Mouse (Mus musculus): ENCODE results near the gene Vax1.

The Vax1 gene

GRCm38 (mm10) chr19:59169143-59169935, 517 bp downstream of the Vax1 start:
- DNase-seq (ENCODE audit: low spot score): no peak

GRCm38 (mm10) chr19:59168386-59168905, 1.4 kb downstream of the Vax1 start:
- no peak for DNase-seq (ENCODE audit: low spot score)

DNA sequence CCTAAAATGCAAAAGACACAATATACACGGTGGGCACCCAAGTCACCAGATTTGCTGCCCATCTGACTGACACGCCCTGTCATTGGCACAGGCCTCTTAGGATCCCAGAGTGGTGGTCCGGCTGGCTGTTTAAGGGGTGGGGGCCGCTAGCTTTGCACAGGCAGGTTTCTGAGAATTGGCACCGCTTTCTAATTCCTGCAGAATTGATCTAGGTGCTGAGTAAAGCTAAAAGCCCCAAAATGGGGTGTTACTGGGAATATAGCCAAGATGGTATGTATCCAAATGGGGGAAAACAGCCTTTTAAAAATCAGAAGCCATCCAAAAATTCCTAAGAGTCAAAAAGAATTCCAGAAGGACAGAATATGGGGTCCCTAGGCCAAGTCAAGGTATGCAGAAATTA, 2.0 kb downstream of the Vax1 start:
- DNase-seq (ENCODE audit: low spot score): no peak

- DNase-seq (ENCODE audit: low spot score): no peak
Measured at GRCm38 (mm10) chr19:59166879-59167278, 3.0 kb downstream of the Vax1 start.

DNA sequence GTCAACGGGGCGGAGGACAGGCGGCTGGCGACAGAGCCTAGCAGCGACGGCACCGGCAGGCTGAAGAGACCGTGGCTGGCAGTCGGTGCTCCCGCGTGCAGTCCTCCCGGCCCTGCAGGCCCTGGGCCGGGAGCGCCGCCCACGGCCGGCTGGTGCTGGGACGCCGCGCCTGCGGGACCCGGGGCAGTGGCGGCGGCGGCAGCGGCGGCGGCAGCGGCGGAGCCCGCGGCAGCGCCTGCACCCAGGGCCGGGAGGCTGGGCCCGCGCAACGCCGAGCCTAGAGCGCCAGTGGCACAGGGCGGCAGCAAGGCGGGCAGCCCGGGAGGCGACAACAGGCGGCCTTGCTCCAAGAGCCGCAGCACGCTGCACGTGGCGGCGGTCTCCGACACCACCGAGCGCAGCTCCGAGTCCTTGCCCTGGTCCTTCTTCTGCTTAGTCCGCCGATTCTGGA, 3.5 kb downstream of the Vax1 start:
- DNase-seq (ENCODE audit: low spot score): no peak

DNA sequence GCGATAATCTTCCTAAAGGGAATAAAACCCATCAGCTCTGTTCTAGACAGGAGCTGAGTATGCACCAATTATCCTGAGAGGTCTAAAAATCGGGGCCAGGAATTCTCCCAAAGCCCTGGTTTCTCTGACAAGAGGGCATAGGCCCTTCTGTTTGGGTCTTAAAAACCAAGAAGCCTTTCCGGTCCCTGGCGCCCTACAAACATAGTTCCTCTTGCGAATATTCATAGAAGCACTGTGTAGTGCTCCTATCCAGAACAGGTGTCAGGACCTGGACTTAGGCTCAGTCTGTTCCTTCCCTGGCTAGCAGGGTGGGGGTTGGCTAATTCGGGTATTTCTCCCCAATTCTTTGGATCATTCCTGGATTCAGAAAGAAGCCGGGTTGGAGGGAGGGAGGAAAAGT, 4.3 kb downstream of the Vax1 start:
- DNase-seq (ENCODE audit: low spot score): no peak

- DNase-seq (ENCODE audit: low spot score): no peak
Measured at GRCm38 (mm10) chr19:59164896-59165560, 4.8 kb downstream of the Vax1 start.

DNA sequence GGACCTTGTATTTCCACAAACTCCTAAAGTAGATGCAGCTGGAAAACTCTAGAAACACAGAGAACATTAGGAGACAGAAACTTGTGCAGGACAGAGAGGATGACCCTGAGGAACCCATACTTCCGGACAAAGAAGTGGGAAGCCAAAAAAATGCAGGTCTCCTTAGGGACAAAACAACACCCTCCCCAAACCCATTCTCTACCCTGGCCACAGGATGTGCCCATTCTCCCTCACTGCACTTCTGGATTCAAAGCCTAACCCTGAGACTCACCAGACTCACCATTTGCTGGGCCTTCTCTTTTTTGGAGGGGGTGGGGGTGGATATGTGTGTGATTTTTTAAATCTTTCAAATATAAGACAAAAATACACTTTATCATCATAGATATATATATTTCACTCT, 5.7 kb downstream of the Vax1 start:
- no peak for DNase-seq (ENCODE audit: low spot score)

DNA sequence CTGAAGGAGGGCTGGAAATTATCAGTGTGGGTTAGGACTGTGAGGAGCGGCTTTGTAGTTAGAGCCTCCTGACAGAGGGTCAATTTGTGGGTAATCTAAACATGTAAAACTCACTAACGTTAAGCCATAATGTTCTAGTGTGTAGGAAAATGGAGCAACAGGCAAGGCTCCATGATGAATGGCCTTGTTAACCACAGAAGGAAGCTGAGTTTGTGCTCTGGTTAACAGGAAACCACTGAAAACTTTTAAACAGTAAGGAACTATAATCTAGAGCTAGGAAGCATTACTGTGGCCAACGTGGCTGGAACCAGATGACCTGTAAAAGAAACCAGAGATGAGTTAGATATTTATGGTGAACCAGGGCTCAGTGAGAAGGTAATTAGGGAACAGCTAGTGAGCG, 13.2 kb downstream of the Vax1 start:
- DNase-seq (ENCODE audit: low spot score): no peak

DNA sequence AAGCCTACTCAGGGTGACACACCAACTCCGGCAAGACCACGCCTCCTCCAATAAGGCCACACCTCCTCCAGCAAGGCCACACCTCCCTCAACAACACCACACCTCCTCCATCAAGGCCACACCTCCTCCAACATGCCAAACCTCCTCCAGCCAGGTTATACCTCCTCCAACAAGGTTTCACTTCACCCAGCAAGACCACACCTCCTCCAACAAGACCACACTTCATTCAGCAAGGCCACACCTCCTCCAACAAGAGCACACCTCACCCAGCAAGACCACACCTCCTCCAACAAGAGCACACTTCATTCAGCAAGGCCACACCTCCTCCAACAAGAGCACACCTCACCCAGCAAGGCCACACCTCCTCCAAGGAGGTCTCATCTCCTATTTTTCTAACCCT, 15.7 kb downstream of the Vax1 start:
- no peak for DNase-seq (ENCODE audit: low spot score)

GRCm38 (mm10) chr19:59145492-59146140, 24.2 kb downstream of the Vax1 start:
- DNase-seq (ENCODE audit: low spot score): no peak

DNA sequence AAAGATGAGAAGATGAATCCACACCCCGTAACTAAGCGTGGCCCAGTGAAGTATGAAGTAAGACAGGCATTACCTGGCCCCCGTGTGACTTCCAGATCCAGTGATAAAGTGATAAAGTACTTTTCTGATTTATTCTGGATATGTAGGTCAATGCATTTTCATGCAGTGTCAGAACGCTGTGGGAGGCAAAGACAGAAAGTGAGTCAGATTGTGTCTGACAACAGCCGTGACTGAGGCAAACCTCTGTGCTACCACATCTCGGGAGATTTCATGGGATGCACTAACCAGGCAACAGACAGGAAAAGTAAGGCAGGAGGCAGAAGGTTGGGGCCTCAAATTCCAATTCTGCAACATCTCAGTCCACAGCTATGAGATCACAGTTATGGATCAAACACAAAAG, 24.8 kb downstream of the Vax1 start:
- DNase-seq (ENCODE audit: low spot score): no peak

- no peak for DNase-seq (ENCODE audit: low spot score)
Measured at GRCm38 (mm10) chr19:59142206-59142605, 27.6 kb downstream of the Vax1 start.

GRCm38 (mm10) chr19:59135387-59135786, 34.5 kb downstream of the Vax1 start:
- DNase-seq (ENCODE audit: low spot score): no peak

DNA sequence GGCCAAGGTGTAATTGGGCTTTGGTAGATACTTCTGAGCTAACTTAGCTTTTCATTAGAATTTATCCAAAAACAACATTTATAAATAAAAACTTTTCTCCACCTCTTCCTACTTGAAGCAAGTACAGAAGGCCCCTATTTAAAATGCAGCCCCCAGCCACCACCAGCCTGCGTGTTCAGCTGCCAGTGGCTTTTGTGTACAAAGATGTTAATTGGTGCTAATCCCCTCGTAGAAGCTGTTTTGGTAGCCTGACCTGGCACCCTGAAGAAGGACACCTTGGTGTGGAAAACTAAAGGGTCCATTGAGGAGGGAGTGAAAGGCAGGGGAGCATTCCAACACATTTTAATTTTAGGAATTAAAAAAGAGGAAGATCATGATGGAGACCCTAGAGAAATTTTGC, 34.9 kb downstream of the Vax1 start:
- no peak for DNase-seq (ENCODE audit: low spot score)

GRCm38 (mm10) chr19:59133202-59133601, 36.7 kb downstream of the Vax1 start:
- no peak for DNase-seq (ENCODE audit: low spot score)

GRCm38 (mm10) chr19:59129671-59130070, 40.2 kb downstream of the Vax1 start:
- DNase-seq (ENCODE audit: low spot score): no peak

DNA sequence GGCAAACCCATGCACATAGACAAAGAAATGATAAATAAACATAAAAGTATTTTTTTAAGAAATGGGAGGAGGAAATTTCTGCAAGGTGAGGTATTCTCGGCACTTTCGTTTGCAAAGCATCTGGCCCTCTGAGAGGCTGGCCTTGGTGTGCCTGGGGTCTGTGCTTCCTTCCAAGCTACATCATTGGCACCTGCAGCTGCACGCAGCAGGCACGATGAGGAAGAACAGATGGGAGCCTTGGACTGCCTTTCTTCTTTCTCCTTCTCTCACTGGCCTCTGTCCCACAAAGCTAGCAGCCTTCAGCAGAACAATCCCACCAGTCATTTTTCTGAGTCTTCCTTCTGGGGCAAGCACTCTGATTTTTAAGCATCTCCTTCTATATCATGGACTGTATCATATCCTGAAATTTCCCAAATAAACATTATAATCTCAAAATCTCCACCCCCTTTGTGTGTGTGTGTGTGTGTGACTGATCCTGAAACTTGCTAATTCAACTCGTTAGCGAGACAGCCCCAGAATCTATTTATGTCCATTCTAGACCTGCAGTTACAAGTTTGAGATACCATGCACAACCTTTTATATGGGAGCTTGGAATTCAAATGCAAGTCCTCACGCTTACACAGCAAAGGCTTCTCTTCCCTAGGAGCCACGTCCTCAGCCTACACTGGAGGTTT, 41.2 kb downstream of the Vax1 start:
- DNase-seq (ENCODE audit: low spot score): no peak

GRCm38 (mm10) chr19:59127424-59127823, 42.4 kb downstream of the Vax1 start:
- DNase-seq (ENCODE audit: low spot score): no peak
